Mouse (Mus musculus): ENCODE results near the gene BC016579.

Gene BC016579

DNA sequence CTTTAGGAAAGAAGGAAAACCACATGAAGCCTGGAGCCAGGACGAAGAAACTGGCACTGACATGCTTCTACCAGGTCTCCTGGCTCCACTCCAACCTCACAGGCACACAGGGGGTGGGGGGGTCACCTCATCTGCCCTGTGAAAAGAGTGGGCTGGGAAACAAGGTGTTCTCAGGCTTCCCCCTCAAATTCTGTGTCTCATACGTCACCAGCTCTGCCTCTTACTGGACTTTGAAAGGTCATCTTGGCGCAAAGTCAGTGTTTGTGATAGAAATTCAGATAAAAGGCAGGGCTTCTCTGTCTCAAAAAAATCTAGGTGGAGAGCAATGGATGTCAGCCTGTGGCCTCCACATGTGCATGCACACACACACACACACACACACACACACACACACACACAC, 12.6 kb downstream of the BC016579 start:
- no peak for DNase-seq (ENCODE audit: low spot score)

DNA sequence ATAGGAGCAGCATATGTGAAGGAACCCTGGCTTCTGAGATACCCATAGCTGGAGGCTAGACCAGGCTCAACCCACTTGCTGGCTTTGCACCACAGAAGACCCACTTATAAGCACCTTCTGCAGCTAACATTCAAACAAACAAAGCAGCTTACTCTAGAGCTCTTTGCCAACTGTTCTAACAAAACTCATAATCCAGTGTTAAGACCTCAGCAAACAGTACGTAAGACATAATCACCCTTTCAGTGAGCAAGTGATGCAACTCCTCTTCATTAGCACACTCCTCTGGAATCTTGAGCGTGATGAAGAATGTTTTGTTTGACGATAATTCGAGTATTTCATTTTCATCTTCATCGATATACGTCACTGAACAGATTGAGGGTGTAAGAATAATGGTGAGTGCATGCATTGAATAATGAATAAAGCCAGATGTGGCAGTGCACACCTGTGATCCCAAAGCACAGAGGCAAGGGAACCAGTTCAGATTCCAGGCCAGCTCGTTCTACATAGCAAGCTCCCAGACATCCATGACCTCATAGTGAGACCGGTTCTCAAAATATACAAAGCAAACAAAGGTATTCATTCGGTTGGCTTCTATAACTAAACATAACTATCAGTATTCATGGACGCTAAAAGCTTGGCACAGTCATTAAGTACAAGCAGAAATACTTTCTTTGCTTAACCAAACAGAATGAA, 13.7 kb downstream of the BC016579 start:
- no peak for DNase-seq (ENCODE audit: low spot score)

DNA sequence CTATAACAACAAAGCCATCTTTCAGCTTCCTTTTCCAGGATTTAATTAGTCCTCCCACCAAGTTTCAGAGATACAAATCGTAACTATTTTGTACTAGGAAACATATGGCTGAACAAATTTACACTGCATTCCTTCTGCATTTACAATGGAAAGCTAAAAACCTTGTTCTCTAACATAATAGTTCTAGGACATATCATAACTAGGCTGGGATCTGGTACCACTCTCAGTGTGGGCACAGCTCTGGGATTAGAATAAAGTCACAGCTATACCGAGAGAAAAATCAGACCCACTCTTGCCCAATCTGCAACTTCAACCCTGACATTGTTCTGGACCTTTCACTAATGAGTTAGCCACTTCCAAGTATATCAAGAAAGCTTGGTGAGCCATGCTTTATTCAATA, 18.0 kb downstream of the BC016579 start:
- no peak for DNase-seq (ENCODE audit: low spot score)

DNA sequence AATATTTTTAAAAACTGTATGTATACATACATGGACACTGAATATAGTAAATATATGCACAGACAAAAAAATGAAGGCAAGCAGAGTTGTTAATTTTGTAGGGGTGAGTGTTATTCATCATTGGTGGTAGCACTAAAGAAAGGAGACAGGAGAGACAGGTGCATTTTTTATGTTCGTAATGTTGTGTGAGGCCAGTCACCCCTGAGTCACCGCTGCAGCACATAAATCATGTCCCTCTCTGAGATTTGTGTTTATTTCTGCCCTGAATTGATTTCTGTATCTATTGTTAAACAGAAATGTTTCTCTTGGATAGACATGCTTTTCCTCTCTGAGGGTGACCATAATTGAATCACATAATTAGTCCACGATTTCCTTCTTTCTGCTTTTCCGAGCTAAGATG, 21.4 kb downstream of the BC016579 start:
- no peak for DNase-seq (ENCODE audit: low spot score)

DNA sequence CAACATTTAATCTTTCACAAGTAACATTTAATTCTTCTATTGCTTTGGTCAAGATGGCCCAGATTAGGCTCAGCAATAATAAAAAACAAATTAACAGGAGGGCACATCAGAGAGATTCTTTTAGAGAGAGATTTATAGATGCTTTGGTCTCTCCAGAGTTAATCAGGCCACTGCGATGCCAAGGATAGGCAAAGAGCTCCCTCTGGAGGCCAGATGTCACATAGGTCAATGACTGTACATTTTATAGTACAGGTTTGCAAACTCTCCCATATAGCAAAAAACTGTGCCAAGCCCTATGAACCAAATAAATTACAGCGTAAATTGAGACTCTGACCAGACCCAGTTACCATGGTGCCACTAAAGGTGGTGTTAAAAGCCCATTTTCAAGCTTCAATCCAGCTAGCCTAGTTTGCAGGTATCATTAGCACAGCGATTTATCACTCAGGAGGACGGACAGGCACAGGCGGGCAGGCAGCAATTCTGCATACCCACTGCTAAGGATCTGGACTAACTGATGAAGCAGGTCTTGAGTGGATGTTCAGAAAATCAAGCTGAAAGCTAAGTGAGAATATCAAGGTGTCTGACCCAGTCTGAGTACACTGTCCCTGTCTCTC, 23.4 kb downstream of the BC016579 start:
- DNase-seq (ENCODE audit: low spot score), result peak; percentile 22

DNA sequence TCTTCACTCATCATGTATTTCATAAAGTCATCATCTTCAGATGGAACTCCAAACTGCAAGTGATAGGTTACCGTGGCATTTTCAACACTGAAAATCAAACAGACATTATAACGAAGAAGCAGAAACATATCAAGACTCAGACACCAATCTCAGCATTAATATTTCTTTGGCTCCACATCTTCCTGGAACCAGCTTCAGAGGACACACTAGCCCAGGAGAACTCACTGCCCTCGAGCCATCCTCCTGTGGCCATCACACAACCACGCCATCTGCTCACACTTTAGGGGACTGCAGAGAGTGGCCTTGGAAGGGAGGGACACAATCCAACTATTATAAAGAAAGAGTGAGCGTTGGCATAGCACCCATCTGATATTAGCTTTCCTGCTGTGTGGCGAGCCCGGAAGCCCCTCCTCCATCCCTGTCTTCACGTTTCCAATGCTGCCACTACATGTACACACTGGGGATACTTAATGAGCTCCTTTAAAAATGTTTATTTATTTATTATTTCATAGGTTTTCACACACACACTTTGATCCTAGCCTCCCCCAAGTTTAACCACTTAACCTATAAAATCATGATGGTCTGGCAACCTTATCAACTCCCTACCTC, 24.3 kb downstream of the BC016579 start:
- no peak for DNase-seq (ENCODE audit: low spot score)

DNA sequence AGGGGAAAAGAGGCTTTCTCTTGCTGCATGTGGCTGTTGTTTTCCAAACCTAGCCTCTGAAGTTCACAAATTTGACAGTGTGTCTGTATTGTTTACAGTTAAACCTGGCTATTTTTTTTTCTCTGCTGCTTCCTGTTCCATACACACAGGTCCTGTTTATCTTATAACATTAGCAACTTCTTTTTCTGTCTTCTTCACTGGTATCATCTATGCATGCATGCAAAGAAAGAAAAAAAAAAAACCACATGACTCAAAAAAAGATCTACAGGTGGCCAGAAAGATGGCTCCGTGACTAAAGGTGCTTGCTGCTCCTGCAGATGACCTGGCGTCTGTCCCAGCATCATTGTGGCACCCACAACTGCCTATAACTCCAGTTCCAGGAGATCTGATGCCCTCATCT, 28.5 kb downstream of the BC016579 start:
- DNase-seq (ENCODE audit: low spot score), result no peak

DNA sequence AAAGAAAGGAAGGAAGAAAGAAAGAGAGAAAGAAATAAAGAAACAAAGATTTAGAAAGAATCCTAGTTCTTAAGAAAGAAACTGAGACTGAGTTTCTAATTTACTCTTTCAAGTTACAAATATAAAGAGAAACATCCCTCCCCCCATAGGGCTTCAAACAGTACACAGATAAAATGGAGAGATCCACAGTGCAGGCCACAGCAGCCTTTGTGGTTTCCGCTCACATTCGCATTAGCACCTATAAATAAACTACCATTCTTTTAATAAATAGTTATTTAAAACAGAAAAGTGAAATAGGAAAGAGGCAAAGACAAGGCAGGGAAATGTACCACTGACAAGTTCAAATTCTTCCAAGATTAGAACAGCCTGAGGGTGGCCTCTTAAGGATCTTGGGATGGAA, 29.1 kb downstream of the BC016579 start:
- DNase-seq (ENCODE audit: low spot score), result no peak

DNA sequence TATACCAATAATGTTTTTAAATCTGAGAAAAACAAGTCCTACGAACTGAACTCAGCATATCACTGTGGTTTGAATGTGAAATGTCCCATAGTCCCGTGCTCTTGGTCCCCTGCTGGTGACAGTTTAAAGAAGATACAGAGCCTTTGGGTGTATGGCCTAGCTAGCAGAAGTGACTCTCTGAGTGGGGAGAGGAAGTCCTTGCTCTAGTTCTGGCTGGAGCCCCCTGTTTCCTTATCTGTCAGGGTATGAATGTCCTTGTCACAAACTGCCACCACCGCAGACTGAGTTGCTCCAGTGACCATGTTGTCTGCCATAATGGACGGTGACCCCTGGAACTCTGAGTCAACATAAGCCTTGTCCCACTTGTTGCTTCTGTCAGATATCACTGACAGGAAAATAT, 30.6 kb downstream of the BC016579 start:
- no peak for DNase-seq (ENCODE audit: low spot score)

DNA sequence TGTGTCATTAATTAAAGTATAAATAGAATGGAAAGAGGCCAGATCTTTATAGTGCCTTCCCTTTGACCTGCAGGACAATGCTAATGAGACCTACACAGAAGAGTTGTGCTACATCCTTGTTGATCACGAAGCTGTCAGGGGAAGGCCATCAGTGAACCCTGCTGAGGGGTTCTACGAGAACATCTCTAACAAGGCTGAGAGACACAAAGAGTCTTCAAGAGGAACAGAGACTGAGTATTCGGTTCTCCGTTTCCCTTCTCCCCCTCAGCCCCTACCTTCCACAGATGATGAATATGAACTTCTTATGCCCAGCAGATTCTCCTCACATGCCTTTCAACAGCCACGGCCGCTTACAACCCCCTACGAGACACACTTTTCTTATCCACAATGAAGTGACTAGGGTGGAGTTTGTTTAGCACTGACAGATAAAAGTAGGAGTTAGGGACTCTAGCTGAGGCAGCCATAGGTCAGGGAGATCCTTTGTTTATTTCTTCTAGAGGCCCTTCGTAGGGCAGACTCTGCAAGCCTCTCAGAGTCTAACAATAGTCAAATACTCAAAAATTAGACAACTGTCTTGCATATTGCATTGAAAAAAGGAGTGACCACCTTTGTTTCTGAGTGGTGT, 34.0 kb downstream of the BC016579 start:
- no peak for DNase-seq (ENCODE audit: low spot score)

DNA sequence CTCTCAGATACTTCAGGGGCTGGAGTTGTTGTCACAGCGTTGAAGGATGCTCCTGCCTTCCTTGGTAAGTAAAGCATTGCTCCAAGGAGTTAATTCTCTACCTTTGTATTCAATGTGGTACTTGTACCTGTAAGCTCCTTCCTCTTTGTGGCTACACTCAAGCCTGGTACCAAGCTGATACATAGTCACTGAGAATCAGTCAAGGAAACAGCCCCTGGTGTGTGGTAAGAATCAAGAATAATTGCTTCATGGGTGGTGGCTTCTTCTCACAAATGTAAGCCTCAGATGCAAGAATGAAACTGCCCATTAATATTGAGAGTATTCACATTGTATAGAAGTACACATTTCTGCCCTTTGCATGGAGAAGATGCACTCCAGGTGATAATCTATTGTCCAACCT, 37.9 kb downstream of the BC016579 start:
- no peak for DNase-seq (ENCODE audit: low spot score)

DNA sequence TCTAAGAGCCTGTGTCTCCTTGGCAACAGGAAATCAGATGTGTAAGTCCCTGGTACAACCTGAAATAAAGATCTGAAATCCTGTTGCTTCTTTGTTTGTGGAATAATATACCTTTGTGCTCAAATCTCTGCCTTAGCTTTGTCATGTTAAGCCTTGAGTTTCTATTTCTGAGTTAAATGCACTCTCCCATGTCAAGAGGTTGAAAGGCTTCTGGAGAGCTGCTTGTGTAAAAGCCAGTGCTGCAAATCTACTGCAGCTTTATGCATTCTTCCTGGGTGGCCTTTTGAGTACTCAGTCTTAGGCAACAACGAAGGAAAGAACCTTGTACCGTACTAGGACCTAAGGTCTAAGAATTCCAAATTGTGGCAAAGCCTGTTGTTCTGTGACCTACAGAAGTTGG, 40.6 kb downstream of the BC016579 start:
- DNase-seq (ENCODE audit: low spot score), result no peak

DNA sequence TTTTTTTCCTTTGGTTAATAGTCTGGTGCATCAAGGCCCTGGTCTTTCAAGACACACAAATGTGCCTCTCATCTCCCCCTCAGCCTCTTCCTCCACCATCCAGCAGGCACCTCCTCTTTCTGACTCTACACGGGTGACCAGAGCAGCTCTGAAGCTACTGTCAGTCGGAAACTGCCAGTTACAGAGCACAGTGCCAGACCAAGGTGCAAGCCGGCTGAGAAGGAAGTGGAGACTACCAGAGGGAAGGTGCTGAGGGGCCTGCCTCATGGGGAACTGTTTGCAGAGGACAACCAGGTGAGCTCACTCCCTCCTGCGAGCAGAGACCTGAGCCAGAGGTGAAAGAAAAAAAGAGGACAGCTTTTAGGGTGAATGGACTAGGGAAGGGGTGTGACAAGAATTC, 43.6 kb downstream of the BC016579 start, which contains the start of gene Gcsam:
Gcsam (plus strand) TSS at position 114 of the 400 bp plus-strand sequence.
- no peak for DNase-seq (ENCODE audit: low spot score)

DNA sequence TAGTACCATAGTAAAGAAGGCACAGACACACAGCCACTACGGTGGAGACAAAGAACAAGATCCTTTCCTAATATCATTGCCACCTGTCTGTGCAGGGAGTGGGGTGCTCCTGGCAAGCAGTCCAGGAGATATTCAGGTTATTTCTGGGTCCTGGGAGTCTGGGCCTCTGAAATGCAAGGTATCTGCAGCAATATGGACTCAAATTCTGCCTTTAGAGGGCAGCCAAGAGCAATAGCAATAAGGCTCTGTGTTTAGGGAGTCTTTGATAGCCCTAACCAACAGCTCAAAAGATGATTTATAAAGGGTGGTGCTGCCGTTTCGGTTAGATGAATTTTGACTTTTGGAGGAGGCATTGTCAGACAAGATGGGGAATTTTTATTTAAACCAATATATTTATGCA, 44.6 kb downstream of the BC016579 start:
- DNase-seq (ENCODE audit: low spot score), result no peak

DNA sequence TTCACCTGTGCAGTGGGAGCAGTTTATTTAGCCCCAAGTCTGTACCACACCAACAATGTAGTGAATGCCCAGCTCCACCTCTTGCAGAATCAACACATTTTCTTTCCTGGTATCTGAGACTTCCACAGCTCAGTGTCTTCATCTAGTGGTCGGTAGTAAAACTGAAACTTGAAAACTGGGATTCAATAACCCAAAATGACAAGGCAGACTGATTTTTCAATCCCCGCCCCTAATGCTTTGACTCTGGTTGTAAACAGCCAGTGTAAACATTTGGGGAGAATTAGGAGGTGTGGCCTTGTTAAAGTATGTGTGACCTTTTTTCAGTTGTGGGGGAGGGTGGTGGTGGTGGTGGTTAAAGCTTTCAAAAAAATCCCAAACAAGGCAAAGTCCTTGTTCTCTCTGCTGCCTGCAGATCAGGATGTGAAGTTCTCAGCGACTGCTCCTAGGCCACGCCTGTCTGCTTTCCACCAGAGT, 45.4 kb downstream of the BC016579 start:
- no peak for DNase-seq (ENCODE audit: low spot score)

DNA sequence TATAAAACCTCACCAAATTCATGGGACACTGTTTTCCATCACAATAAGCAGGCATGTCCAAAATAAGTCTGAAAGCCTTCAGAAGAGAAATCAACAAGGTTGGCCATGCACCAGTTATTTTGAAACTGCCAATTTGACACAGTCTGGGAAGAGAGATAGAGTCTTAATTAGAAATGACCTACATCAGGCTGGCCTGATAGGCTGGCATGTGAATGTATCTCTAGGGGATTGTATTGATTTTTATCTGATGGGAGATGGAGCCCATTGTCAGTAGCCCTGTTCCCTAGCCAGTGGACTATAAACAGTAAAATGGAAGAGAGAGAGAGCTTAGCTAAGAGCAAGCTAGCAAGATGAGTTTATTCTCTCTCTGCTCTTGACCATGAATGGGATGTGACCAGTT, 58.4 kb downstream of the BC016579 start:
- DNase-seq (ENCODE audit: low spot score), result no peak

DNA sequence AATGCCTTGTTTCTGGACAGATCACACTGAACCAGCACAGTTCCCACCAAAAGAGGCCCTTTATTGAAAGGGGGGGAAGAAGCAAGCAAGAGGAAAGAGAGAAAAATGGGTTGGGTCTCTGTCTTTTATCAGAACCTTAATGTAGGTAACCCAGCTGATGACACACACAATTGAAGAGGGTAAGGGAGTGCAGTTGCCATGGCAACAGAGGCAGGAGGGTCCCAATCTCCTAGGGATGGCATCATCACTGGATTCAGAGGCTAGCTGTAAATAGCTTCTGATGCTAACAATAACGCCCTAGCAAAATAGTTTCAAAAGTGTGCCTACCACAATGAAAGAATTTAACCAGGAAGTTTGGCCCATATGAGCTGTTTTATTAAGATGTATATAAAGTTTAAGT, 60.2 kb downstream of the BC016579 start:
- no peak for DNase-seq (ENCODE audit: low spot score)

DNA sequence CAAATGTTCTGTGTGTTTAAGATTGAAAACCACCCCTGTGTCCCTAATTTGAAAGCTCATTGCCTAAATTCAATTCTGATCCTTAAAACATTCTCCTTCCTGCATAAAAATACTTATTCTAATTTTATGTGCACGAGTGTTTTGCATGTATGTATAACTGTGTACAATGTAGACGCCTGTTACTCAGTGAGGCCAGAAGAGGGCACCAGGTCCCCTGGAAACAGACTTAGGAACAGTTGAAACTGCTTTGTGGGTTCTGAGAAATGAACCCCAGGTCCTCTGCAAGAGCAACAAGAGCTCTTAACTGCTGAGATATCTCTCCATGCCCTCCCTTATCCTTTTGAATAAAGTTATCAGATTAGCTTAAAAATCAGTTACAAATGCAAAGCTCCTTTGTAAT, 71.4 kb downstream of the BC016579 start:
- DNase-seq (ENCODE audit: low spot score), result no peak

DNA sequence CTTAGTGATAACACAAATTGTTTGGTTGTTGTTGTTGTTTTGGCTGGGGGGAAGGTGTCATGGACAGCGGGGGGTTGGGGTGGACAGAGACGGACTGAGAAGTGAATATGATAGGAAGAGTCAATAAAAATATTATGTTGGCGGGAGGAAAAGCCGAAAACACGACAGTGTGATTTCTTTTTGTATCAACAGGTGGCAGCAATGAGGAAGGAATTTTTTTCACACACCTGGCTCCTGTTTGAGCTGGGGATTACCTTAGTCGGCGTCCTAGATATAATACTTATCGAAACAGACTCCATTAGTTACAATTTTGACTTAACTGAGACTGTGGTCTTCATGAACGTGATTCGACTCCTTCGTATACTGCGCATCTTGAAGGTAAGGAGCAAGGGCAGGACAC, 74.0 kb downstream of the BC016579 start:
- DNase-seq (ENCODE audit: low spot score), result no peak

Measured in urinary bladder, postnatal 10 days (tissue).